Mouse (Mus musculus) heart, embryonic 11.5 days (tissue): ENCODE results near the gene S1pr5. TPM values are rescaled to one million over a fixed set of nuclear protein-coding genes. Genes with fewer than 3 reads are reported as not detected.
"Not testable (repeated sequence)": the region's sequence is repeated elsewhere in the genome, so short reads cannot be mapped to it uniquely, and the experiment has no call there.

Experiments used
- ATAC-seq: fragments of 200-750 bp; cut with Nextera tagmentation; replicated peaks from 2 replicates; pipeline ENCODE4 v1.8.0; 2017; ENCODE audit warnings: moderate library complexity; ENCODE audit not compliant: insufficient number of reproducible peaks, low FRiP score, low TSS enrichment
- H3K27ac ChIP-seq: fragments of 300-500 bp; sonication (generic); 2 replicates; pipeline ENCODE4 v1.5.1; 2014; ENCODE audit warnings: mild to moderate bottlenecking, low read depth, low read length
- H3K27me3 ChIP-seq: fragments of 300-500 bp; sonication (generic); 2 replicates; pipeline ENCODE4 v1.6.1; 2014; ENCODE audit warnings: mild to moderate bottlenecking, low read length, mixed read lengths; ENCODE audit not compliant: control insufficient read depth, insufficient read depth
- H3K36me3 ChIP-seq: fragments of 300-500 bp; sonication (generic); 2 replicates; pipeline ENCODE4 v1.6.1; 2014; ENCODE audit warnings: mild to moderate bottlenecking, low read length, moderate library complexity, mixed read lengths; ENCODE audit not compliant: control insufficient read depth, insufficient read depth
- H3K4me1 ChIP-seq: fragments of 300-500 bp; sonication (generic); 2 replicates; pipeline ENCODE4 v1.6.1; 2014; ENCODE audit warnings: low read length; ENCODE audit not compliant: control insufficient read depth, insufficient read depth
- H3K4me2 ChIP-seq: fragments of 300-500 bp; sonication (generic); 2 replicates; pipeline ENCODE4 v1.6.1; 2014; ENCODE audit warnings: mild to moderate bottlenecking, moderate library complexity
- H3K4me3 ChIP-seq: fragments of 300-500 bp; sonication (generic); 2 replicates; pipeline ENCODE4 v1.5.1; 2014; ENCODE audit warnings: low read depth, low read length
- H3K9ac ChIP-seq: fragments of 300-500 bp; sonication (generic); 2 replicates; pipeline ENCODE4 v1.6.1; 2014; ENCODE audit warnings: mild to moderate bottlenecking, low read depth, low read length, moderate library complexity
- H3K9me3 ChIP-seq: fragments of 300-500 bp; sonication (generic); replicated peaks from 2 replicates; pipeline ENCODE4 v1.6.1; 2016; ENCODE audit warnings: low read length; ENCODE audit not compliant: control insufficient read depth
- WGBS: fragments of 180-500 bp; shearing (Covaris S2); extraction: QIAGEN DNeasy Blood & Tissue Kit; methylation state at CpG from one replicate; pipeline ENCODE4 v1.1.7; 2014; ENCODE audit not compliant: insufficient replicate concordance; 5-methylcytosine and 5-hydroxymethylcytosine counted together
- polyA plus RNA-seq: library from polyadenylated mRNA; unstranded; fragments of >200 nt; fragmentation: Nextera tagmentation; extraction: Ambion mirVana; gene quantifications from 2 replicates; pipeline ENCODE4 v1.2.1, GENCODE M21; 2014

S1pr5 gene
- polyA plus RNA-seq, 1 experiment from 2014 or later: 0.11 TPM

DNA sequence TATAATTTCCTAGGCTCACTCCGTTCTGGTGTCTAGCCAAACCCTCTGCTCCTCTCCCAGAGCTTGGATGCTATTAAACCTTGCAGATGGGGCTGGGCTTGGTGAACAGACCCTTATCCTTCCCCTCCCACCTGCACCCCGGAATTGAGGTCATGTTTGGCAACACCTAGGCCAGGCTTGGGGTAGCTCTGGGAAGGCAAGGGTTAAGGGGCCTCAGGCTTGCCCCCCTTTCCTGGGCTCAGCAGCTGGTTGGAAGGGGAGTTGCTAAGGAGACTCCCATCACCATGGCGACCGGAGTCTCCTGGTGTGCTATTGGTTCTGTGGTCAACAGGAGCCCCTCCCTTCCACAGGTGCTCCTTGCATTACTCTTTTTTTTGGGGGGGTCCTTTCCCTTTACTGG is 50.3 kb downstream of the S1pr5 start:
- Histone ChIP-seq H3K4me1 (no peaks in the 10 kb centered on the region), H3K27ac (no peak overlapping the region), H3K4me3 (no peak overlapping the region), H3K9me3 (no peaks in the 10 kb centered on the region), H3K4me2 (no peak overlapping the region), H3K27me3 (no peaks in the 10 kb centered on the region), H3K9ac (no peak overlapping the region), H3K36me3 (no peaks in the 10 kb centered on the region)
- WGBS: 36% methylated on average over 4 of the region's 4 CpGs
- ATAC-seq: no peak

DNA sequence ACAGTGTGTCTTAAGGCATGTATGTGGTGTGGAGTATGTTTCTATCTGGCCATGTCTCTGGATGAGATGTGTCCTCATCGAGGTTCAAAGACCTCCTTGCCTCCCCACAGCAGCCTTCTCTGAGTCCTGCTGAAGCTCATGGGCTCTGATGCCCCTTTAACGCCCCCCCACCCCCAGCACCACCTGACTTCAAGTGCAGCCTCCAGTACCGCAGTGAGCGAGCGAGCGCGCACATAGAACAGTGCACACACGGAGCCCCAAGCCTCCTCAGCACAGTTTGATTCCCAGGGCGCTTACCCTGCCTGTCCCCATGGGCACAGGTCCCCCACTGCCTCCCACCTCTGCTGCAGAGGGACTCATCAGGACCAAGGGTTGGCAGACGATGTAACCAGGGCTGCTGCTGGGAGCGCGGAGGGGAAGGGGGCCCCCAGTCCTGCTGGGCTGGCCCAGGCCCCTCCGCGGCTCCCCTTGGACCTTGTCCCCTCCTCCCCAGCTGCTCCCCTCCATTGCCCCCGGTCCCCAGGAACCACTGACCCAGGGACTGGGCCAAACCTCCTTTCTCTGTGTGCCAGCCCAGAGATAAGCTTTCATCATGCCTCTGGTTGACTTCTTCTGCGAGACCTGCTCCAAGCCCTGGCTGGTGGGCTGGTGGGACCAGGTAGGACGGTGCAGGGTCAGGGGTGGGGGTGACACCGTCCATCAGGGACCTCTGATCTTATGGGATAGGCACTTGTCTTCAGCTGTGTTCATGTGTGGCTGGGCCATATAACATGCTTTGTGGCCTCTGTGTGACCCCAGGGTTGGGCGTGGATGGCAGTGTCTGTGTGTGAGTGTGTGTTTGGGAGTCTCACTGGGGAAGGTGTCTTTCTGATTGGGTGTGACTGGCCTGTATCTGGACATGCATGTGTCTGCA is 51.5 kb downstream of the S1pr5 start:
- no peak for ATAC-seq
- H3K4me3 ChIP-seq: peak overlapping the region; percentile 27
- peak overlapping the region; percentile 50 for H3K4me2 ChIP-seq
- 54% methylated on average over 19 of the region's 19 CpGs for WGBS
- H3K4me1 ChIP-seq: no peaks in the 10 kb centered on the region
- peaks cover 3% of the 10 kb centered on the region; the same call in 1 of the 2 replicates for H3K36me3 ChIP-seq
- H3K9me3 ChIP-seq: no peaks in the 10 kb centered on the region
- no peak overlapping the region for H3K27ac ChIP-seq
- no peaks in the 10 kb centered on the region for H3K27me3 ChIP-seq
- H3K9ac ChIP-seq: no peak overlapping the region

DNA sequence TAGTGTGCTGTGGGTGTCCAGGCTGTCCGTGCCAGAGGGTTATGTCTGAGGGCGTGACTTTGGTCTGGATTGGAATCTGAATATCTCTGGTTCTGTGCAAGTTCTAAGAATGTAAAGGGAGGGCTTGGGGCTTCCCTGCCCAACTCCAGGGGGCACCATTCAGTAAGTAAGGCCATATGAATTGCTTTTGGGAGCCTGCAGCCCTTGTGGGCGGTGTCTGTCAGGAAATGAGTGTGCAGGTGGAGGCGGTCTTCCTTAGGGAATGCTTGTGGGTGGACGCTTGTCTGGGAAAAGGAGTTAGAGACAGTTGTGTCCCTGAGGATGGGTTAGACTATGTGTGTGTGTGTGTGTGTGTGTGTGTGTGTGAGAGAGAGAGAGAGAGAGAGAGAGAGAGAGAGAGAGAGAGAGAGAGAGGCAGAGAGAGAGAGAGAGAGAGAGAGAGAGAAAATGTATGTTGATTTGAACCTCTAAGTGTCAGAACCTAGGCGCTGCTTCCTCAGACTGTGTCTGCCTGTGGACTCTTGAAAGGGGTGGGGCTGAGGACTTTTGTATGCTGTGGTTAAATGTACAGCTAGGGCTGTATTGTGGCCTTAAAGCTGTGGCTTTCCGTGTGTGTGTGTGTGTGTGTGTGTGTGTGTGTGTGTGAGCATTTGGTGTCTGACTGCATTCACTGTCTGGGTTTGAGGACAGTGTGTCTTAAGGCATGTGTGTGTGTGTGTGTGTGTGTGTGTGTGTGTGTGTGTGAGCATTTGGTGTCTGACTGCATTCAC is 52.3 kb downstream of the S1pr5 start:
- not testable (repeated sequence) for H3K36me3 ChIP-seq, ATAC-seq, H3K9me3 ChIP-seq, H3K27ac ChIP-seq, H3K4me2 ChIP-seq, H3K4me1 ChIP-seq, H3K9ac ChIP-seq, H3K27me3 ChIP-seq, H3K4me3 ChIP-seq
- WGBS: 65% methylated on average over 7 of the region's 7 CpGs

DNA sequence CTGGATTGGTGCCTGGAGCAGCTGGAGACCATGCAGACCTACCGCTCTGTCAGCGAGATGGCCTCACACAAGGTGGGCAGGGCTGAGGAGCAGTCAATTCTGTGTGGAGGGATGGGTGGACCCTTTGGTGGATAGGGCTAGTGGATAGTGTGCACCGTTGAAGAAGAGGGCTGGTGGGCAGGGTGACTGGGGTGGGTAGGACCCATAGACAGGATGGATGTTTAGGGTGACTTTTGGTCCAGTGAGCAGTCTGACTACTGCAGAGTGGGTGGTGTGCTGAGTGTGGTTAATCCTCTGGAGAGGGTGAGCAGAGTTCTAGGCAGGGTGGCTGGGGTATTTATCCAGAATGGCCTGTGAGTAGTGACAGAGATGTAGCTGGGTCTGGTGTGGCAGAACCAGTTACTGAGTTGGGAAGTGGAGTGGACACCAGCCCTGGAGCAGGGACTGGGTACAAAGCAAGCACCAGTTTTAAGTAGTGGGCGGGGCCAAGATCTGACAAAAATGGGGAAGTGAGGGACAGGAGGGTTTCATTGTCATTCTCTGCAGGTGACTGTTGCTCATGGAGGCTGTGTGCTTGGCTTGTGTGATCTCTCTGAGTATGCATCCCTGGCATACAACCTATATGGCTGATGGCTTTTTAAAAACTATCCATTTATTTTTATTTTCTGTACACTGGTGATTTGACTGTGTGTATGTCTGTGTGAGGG is 53.3 kb downstream of the S1pr5 start:
- WGBS: 82% methylated on average over 4 of the region's 4 CpGs
- Histone ChIP-seq H3K27ac (no peak overlapping the region), H3K4me3 (no peak overlapping the region), H3K9ac (no peak overlapping the region), H3K4me2 (no peak overlapping the region), H3K4me1 (no peaks in the 10 kb centered on the region), H3K27me3 (no peaks in the 10 kb centered on the region), H3K9me3 (no peaks in the 10 kb centered on the region), H3K36me3 (peaks cover 3% of the 10 kb centered on the region; the same call in 1 of the 2 replicates)
- ATAC-seq: no peak

DNA sequence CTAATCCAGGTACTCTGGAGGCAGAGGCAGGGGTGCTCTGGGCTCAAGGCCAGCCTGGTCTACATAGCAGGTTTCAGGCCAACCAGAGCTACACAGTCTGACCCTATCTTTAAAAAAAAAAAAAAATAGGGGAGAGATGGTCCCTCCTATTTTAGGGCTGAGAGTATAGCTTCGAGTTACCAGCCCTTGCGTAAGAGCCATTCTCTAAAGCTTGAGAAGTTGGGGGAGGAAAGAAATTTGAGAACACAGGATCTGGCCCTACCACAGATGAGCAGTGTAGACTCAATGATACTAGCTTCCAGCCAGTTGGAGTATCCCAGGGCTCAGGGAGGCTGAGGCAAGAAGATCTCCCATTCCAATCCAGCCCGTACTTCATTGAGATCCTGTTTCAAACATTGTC is 54.5 kb downstream of the S1pr5 start:
- Histone ChIP-seq H3K4me3 (no peak overlapping the region), H3K27me3 (no peaks in the 10 kb centered on the region), H3K9me3 (no peaks in the 10 kb centered on the region), H3K4me2 (no peak overlapping the region), H3K27ac (no peak overlapping the region), H3K9ac (no peak overlapping the region), H3K4me1 (no peaks in the 10 kb centered on the region), H3K36me3 (peaks cover 3% of the 10 kb centered on the region; the same call in 1 of the 2 replicates)
- ATAC-seq: no peak
- WGBS: 80% methylated on average over 3 of the region's 3 CpGs

Other genes starting within 250 kb of the S1pr5 start
- gene Mrpl4, start 245.7 kb downstream of the S1pr5 start, polyA plus RNA-seq: 140 and 147 TPM in 2 replicates
- 8.1 and 8.5 TPM in 2 replicates for gene Icam1, start 232.5 kb downstream of the S1pr5 start, polyA plus RNA-seq
- 18.9 and 25.4 TPM in 2 replicates for gene Icam4, start 219.1 kb downstream of the S1pr5 start, polyA plus RNA-seq
- not detected in 2 replicates for gene Icam5, start 216.4 kb downstream of the S1pr5 start, polyA plus RNA-seq
- gene Zglp1, start 181.3 kb downstream of the S1pr5 start, polyA plus RNA-seq: 0.28 and 1.8 TPM in 2 replicates
- gene Gm49373, start 175.3 kb downstream of the S1pr5 start, polyA plus RNA-seq: 0.31 and 0.44 TPM in 2 replicates
- gene Fdx1l, start 174.8 kb downstream of the S1pr5 start, polyA plus RNA-seq: 52.9 and 58.2 TPM in 2 replicates
- gene Gm38431, start 156.4 kb downstream of the S1pr5 start, polyA plus RNA-seq: 1.2 and 1.9 TPM in 2 replicates
- 53.6 and 57.8 TPM in 2 replicates for gene Raver1, start 156.4 kb downstream of the S1pr5 start, polyA plus RNA-seq
- gene Tyk2, start 117.2 kb downstream of the S1pr5 start, polyA plus RNA-seq: 9.4 and 10.9 TPM in 2 replicates
- 254 and 266 TPM in 2 replicates for gene Cdc37, start 98.5 kb downstream of the S1pr5 start, polyA plus RNA-seq
- 7.6 and 8.3 TPM in 2 replicates for gene Pde4a, start 82.7 kb downstream of the S1pr5 start, polyA plus RNA-seq
- gene Keap1, start 9.1 kb downstream of the S1pr5 start, polyA plus RNA-seq: 22.3 and 35.7 TPM in 2 replicates
- gene Atg4d, start 16.9 kb upstream of the S1pr5 start, polyA plus RNA-seq: 45.5 and 48.2 TPM in 2 replicates
- 9.9 and 12.3 TPM in 2 replicates for gene Kri1, start 39.5 kb upstream of the S1pr5 start, polyA plus RNA-seq
- gene Cdkn2d, start 43.0 kb upstream of the S1pr5 start, polyA plus RNA-seq: 88.4 and 99.8 TPM in 2 replicates
- gene Ap1m2, start 63.9 kb upstream of the S1pr5 start, polyA plus RNA-seq: 0.55 and 1.1 TPM in 2 replicates
- 62.3 and 70.0 TPM in 2 replicates for gene Slc44a2, start 72.3 kb upstream of the S1pr5 start, polyA plus RNA-seq
- 120 and 138 TPM in 2 replicates for gene Ilf3, start 119.4 kb upstream of the S1pr5 start, polyA plus RNA-seq
- 24.2 and 31.7 TPM in 2 replicates for gene Qtrt1, start 163.4 kb upstream of the S1pr5 start, polyA plus RNA-seq
- gene Dnm2, start 176.5 kb upstream of the S1pr5 start, polyA plus RNA-seq: 62.7 and 68.1 TPM in 2 replicates